Mouse (Mus musculus) C2C12 (cell line): ENCODE measurements around the gene Gm8265. TPM values are rescaled to one million over a fixed set of nuclear protein-coding genes. Genes with fewer than 3 reads are reported as not detected.
"Not testable (repeated sequence)": the region's sequence is repeated elsewhere in the genome, so short reads cannot be mapped to it uniquely, and the experiment has no call there.

ENCODE experiments used
- H3K27me3 ChIP-seq: one replicate; pipeline ENCODE4 v1.6.1; 2011; ENCODE audit not compliant: control insufficient read depth, insufficient read depth, insufficient read length
- H3K36me3 ChIP-seq: one replicate; pipeline ENCODE4 v1.6.1; 2011; ENCODE audit not compliant: control insufficient read depth, insufficient read depth
- H3K4me3 ChIP-seq: one replicate; pipeline ENCODE4 v1.5.1; 2011; ENCODE audit warnings: mild to moderate bottlenecking, control low read depth; ENCODE audit not compliant: poor library complexity, insufficient read depth, severe bottlenecking
- H3K79me2 ChIP-seq: one replicate; pipeline ENCODE4 v1.6.1; 2011; ENCODE audit not compliant: control insufficient read depth, insufficient read depth
- H3K79me3 ChIP-seq: one replicate; pipeline ENCODE4 v1.6.1; 2011; ENCODE audit warnings: low read depth, control low read depth
- H3ac ChIP-seq: one replicate; pipeline ENCODE3; 2011; ENCODE audit warnings: low read depth; ENCODE audit not compliant: control insufficient read depth, insufficient read length
- long read RNA-seq, 2 experiments: library from polyadenylated mRNA; unstranded; transcript quantifications; one replicate each; pipeline ENCODE4 v2.0.0; 2019 to 2020
- polyA plus RNA-seq: library from polyadenylated mRNA; unstranded; fragments of >200 nt; fragmentation: generic; extraction: Trizol; gene quantifications from one replicate; pipeline ENCODE4 v1.2.1, GENCODE M21; 2012; ENCODE audit warnings: missing spikeins

Gm8265 gene
- not detected for polyA plus RNA-seq
- long read RNA-seq, experiment 1: 0 reads
- long read RNA-seq, experiment 2: 0 reads

DNA sequence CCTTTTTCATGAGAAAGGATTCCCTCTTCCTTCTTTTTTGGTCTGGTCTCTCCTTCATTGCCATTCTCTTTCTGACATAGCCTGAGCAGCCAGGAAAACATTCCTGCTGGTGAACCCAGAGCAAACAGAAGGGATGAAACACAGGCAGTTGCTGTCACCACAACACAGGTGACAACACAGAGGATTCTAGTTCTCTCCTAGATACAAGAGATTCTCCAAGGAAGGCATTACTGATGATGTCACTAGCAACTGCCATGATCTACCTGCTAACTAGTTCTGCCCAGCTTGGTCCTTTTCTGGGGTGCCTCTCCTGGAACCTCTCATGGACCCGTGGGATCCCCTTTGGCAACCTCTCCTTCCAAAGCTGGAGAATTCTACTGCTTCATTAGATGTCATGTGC is at the start of gene Gm8265:
Gm8265 (minus strand) TSS at position 101 of the 400 bp plus-strand sequence.
- not testable (repeated sequence) for H3K36me3 ChIP-seq, H3K79me2 ChIP-seq, H3ac ChIP-seq, H3K4me3 ChIP-seq, H3K27me3 ChIP-seq, H3K79me3 ChIP-seq

Other genes with a start within 250 kb of the Gm8265 start
- gene Gm3500, start 244.0 kb downstream of the Gm8265 start, polyA plus RNA-seq: not detected
- not detected for gene Gm3194, start 177.6 kb downstream of the Gm8265 start, polyA plus RNA-seq
- not detected for gene Gm8246, start 155.2 kb downstream of the Gm8265 start, polyA plus RNA-seq
- gene Gm3187, start 148.8 kb downstream of the Gm8265 start, polyA plus RNA-seq: not detected
- gene Gm3488, start 131.4 kb downstream of the Gm8265 start, polyA plus RNA-seq: not detected
- 0.02 TPM for gene Gm3532, start 94.5 kb downstream of the Gm8265 start, polyA plus RNA-seq
- not detected for gene Gm9603, start 54.4 kb upstream of the Gm8265 start, polyA plus RNA-seq
- gene Gm3373, start 108.5 kb upstream of the Gm8265 start, polyA plus RNA-seq: not detected
- gene Gm3383, start 175.0 kb upstream of the Gm8265 start, polyA plus RNA-seq: not detected
- gene Gm3424, start 197.3 kb upstream of the Gm8265 start, polyA plus RNA-seq: not detected
- gene Gm8237, start 247.4 kb upstream of the Gm8265 start, polyA plus RNA-seq: not detected